In the genomic region with DNA sequence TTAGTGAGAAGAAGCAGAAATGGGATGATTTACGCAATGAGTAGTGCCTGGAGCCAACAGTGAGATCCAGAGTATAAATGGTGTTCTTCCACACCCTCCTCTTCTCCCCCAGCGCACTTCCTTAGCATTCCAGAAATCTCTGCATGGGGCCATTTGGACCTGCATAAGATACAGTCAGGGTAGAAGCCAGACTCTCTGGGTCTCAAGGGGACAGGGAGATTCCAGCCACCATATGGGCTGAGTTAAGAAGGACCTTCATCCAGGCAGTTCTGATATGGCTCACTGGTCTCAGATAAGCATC, we compare ENCODE assay signal across 11 mouse cellular contexts.
"Had no signal": no experiment of that assay in that cellular context is flagged by ENCODE, and none has a peak within 500 bp of the region (broad histone marks: within the 10 kb centered on the region; RNA-seq: fewer than 3 reads in every experiment).

No protein-coding gene starts in this region.

- H3K9me3 ChIP-seq: intestine, embryonic 15.5 days; limb, embryonic 10.5 days; liver, embryonic 15.5 days; midbrain, embryonic 12.5 days had no signal

- ATAC-seq: intestine, embryonic 15.5 days; midbrain, embryonic 16.5 days had no signal

- H3K27me3 ChIP-seq: intestine, embryonic 15.5 days; liver, embryonic 15.5 days; megakaryocyte, embryonic 14.5 days; midbrain, embryonic 12.5 days had no signal

- H3K36me3 ChIP-seq: intestine, embryonic 15.5 days; limb, embryonic 10.5 days; liver, embryonic 15.5 days; midbrain, embryonic 12.5 days had no signal

- H3K4me1 ChIP-seq: intestine, embryonic 15.5 days; liver, embryonic 15.5 days; megakaryocyte, embryonic 14.5 days had no signal

- DNase-seq: right cerebral cortex, postnatal 14 days; thymus, postnatal 36 days had no signal

- H3K4me2 ChIP-seq: intestine, embryonic 15.5 days; liver, embryonic 11.5 days; liver, embryonic 15.5 days; midbrain, embryonic 12.5 days had no signal

- H3K27ac ChIP-seq: intestine, embryonic 15.5 days; left cerebral cortex, adult 2 months; limb, embryonic 10.5 days; liver, embryonic 15.5 days; macrophage; midbrain, embryonic 12.5 days had no signal

- H3K9ac ChIP-seq: intestine, embryonic 15.5 days; liver, embryonic 15.5 days; midbrain, embryonic 12.5 days had no signal

- H3K4me3 ChIP-seq: intestine, embryonic 15.5 days; left cerebral cortex, adult 2 months; limb, embryonic 10.5 days; liver, embryonic 15.5 days; megakaryocyte, embryonic 14.5 days; midbrain, embryonic 12.5 days had no signal
